Mouse (Mus musculus): Measurements from ENCODE around the gene Eif3l. TPM values are rescaled to one million over a fixed set of nuclear protein-coding genes. Genes with fewer than 3 reads are reported as not detected.
A peak's percentile ranks its signal among the peaks of the same experiment; 100 is the strongest.
"Not testable (repeated sequence)": the region's sequence is repeated elsewhere in the genome, so short reads cannot be mapped to it uniquely, and the experiment has no call there.

The Eif3l gene
- 100 to 1,000 TPM; 172 to 182 TPM for total RNA-seq (2021)
- long read RNA-seq, experiment 1, transcript Eif3l-201 (13 exons, 1,942 nt), result major isoform, 212 of 304 reads
- long read RNA-seq, experiment 1, partial matches to known transcripts, result 80 of 304 reads
- long read RNA-seq, experiment 1, other reads (novel, unspliced or antisense), result 12 of 304 reads
- long read RNA-seq, experiment 2, transcript Eif3l-201 (13 exons, 1,942 nt), result major isoform, 156 of 178 reads
- long read RNA-seq, experiment 2, partial matches to known transcripts, result 11 of 178 reads
- long read RNA-seq, experiment 2, other reads (novel, unspliced or antisense), result 10 of 178 reads

DNA sequence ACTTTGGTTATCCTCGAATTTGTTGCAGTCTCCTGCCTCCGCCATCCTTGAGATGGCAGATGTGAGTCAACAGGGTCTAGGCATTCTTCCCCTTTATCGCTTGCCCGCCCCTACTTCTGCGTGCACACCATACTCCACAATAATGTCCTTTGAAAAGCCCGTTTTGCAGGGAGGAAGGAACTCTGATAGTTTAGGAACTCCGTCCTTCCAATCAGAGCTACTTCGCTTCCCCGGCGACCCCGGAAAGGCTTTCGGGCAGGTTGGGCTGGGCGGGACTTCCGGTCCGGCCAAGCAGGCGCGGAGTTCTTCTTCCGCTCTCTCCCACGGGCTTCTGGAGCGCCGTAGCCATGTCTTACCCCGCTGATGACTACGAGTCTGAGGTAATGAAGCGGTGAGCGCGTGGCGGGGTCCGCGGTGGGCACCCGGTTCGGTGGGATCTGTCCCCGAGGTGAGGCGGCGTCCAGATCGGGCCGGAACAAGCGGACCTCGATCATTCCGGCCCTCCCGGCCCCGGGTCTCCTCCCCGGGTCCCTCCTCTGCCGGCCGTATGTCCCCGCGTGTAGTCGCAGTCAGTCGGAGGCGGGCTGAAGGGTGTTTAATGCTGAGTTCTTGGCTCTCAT lies at the start of gene Eif3l:
Gene Eif3l (plus strand): TSS at position 267 of the 620 bp plus-strand sequence.
- DNase-seq, result peak; percentile 94

DNA sequence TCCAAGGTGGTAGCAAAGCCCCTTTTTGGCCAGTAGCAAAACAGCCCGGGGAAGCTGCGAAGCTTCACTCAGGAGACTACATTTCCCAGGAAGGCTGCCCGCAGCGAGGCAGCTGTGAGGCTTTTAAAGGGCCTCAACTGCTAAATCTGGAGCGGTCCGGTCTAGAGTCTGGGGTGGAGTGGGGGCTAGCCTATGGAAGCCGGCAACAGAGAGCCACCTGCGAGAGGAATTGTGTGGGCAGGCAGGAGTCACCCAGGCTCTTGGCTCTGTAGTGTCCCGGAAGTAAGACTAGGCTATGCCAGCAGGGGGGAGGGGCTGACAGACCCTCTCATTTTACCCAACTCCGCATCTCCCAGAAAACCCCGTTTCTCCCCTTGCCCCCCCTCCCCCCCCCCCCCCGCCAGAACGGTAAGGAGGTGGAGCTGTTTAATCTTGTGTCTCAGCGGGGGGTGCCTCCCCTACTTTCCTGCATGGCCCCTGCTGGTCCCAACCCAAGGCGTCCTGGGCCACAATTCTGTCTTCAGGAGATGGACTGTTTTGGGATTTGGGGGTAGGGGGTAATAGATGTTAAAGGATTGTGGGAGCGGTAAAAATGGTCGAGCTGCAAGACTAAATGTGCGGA lies 49.2 kb upstream of the Eif3l start:
- no peak for DNase-seq

DNA sequence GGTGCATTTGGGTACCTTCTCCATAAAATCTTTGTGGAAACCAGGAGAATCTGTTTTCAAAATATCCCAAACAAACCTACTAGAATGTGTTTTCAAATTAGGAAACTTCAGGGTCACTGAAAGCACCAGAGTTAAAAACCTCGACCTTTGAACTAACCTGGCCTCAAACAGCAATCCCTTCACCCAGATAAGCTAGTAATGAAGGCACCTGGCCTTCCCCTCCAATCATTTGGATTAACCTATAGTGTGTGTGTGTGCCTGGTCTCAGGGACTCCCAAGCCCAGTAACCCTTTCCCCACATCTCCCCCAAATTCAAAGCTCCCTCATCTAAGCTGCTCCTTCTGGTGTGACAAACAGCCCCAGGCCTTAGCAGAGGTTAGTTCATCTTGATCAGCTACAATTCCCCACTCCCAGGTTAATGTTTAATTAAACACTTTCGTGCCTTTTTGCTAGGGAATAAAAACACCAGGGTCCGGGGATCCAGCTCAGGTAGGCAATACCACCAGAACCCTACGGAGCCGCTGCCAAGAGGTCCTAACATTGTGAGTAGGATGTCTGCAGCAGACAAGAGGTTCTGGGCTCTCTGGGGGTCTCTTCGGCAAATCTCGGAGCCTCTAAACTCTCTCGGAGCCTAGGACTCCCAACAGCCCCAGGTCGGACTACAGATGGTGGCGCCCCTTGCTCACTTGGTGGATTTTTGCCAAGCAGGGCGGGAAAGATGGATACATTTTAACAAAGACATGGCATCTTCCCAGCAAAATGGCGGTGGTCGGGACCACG lies 48.3 kb upstream of the Eif3l start:
- DNase-seq, result no peak

DNA sequence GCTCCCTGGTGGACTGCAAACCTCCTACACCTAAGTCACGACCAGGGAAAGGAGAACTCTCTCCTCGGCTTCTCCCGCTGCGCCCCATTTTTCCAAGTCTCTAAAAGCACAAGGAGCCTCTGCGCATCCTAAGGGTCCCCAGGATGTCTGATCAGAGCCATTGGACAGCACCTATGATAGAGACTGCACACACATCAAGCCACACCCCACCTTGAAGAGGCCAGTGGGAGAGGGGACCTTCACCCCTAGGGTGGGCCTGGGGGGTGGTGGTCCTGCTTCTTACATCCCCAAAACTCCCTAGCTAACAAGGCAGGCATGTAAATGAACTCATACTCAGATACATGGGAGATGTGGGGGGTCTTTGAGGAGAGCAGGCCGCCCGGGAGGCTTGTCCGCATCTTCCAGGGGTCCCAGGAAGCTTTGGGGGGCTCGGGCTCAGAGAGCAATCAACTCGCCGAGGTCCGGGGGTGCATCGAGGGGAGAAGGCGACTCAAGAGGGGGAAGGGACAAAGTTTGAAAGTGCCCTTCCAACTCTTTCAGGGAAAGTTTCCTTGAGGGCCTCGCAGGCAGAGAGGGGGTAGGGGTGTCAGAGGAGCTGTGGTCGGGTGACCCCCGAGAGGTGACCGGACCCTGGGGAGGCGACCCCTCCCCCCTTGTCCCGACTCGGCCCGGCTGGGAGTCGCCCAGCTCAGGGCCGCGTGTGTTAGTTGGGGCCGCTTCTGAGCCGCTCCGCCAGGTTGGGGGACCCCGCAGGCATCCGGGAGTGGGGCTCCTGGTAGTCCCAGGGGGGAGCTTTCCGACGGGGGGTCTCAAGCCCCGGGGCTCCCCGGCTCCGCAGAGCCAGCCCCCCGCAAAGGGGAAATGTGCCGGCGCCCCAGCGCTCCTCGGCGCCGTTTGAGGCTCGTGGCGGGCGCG lies 47.4 kb upstream of the Eif3l start:
- DNase-seq, result peak; percentile 67

DNA sequence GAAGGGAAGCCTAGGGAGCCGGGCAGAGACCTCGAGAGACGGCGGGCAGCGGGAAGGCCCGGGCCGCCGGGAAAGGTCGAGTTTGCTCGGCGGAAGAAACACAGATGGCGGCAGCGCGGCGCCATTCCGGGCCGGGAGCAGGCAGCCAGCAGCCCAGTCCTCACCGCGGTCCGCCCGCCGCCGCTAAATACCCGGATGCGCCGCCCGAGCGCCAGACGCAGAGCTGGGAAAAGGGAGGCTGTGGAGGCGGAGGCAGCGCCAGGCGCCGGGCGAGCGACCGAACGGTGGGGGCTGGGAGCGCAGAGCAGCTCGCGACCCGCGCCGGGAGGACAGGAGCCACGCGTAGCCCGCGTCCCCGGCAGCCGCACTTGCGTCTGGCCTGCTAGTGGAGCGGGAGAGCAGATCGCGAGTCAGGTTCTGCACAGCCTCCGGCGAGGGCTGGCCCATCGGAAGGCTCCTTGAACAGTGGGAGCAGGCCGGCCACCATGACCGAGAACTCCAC lies 46.7 kb upstream of the Eif3l start, which contains the start of gene H1f0:
Gene H1f0 (plus strand): TSS at position 214 of the 502 bp plus-strand sequence.
- DNase-seq, result peak; percentile 98

DNA sequence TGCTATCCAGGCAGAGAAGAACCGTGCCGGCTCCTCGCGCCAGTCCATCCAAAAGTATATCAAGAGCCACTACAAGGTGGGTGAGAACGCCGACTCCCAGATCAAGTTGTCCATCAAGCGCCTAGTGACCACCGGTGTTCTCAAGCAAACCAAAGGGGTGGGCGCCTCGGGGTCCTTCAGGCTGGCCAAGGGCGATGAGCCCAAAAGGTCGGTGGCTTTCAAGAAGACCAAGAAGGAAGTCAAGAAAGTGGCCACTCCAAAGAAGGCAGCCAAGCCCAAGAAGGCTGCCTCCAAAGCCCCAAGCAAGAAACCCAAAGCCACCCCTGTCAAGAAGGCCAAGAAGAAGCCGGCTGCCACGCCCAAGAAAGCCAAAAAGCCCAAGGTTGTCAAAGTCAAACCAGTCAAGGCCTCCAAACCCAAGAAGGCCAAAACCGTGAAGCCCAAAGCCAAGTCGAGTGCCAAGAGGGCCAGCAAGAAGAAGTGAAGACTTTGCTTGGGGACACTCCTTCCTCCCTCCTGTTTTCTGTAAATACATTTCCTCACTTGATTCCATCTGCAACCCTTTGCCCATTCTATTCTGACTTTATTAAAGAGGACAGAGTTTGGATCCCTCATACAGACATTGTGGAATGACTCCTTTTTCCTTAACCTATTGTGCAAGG lies 46.0 kb upstream of the Eif3l start:
- no peak for DNase-seq

DNA sequence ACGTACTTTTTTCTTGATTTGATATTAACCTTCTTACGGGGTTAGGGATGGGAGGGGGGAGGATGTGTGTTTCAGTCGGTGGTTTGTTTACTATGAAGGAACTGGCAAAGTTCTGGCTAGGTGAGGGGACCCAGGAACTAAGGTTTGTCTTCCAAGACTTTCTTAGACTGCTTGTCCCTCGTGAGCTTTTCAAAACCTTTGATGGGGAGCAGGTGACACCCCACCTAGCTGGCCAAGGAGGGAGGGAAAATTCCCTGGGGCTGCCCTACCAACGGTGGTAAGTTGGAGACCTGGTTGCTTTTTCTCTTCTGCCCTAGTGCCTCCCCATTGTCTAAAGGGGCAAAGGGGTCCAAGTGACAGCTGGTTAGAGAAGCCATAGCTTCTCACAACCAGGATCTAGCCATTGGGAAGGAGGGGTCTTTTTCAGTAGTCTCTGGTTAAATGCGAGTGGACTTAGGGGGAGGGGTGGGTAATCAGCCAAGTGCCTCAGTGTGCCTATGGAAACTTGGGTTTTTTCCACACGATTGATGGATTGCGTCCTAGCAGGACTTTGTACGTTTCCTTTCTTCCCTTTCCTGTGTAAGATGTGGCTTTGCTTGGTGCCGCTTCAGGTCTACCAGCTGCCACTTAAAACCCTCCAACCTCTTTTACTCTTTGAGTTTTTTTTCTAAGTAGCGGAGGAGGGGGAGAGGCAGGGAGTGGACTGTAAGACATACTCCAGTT lies 45.3 kb upstream of the Eif3l start:
- no peak for DNase-seq

DNA sequence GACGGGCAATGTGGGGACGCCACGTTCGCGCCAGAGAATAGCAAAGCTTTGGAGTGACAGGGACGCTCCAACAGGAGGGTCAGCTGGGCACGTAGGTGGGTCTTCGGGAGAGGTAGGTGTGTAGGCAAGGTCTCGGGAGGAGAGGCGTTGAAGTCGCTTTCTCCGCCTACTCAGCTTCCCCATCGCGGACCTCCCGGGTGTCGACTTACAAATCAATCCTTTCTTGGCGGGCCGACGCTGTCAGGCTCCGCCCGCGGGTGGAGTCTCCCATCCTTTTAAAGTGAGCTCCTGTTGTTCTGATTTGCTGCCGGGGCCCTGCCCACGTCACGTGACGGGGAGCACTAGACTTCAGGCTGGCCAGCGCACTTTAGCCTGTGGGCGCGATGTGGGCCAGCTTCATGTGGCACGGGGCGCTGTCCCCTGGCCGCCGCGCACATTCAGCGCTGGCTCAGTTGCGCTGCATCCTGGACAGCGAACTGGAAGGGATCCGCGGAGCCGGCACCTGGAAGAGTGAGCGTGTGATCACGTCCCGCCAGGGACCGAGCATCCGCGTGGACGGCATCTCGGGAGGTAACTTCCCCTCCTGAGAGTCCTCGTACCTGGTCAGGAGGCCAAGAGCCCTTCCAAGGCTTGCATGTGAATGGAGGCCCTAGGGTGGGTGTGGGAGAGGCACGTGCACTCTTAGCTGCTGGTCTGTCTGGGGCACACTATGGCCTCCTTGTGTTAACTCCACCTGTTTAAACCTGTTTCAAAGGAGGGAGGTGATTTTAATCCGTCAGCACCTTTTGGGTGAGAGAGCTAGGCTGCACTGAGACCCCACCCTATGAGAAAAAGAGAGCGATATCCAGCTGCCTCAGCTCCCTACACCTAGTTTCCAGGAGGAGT lies 44.2 kb upstream of the Eif3l start:
- peak; percentile 93 for DNase-seq

DNA sequence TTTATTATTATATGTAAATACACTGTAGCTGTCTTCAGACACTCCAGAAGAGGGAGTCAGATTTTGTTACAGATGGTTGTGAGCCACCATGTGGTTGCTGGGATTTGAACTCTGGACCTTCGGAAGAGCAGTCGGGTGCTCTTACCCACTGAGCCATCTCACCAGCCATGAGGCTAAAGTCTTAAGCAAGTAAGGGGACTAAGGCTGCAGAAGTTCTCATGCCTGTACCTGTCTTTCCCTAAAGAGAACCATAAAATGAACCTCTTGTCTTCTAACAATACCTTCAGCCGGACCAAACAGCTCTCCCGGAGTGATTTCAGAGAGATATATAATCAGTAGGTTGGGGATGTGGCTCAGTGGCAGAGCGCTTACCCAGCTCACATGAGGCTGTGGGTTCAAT lies 43.1 kb upstream of the Eif3l start:
- not testable (repeated sequence) for DNase-seq

DNA sequence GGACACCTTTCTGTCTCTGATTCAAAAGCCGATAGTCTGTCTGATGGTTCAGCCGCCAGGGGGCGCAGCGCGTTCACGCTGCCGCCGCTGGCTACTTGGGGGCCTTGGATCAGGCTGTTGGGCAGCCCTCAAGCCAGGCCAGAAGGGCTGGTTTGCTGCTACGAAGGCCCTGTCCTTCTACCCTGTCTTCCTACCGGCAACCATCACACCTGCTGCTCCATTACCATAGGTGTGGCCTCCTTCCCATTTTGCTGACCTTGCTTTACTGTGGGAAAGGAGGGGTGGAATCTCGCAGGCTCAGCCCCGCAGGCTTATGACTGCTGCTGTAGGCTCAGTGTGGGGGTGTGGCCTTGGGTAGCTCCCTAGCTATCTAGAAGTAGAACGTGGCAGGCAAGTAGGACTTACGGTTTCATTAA lies 37.1 kb upstream of the Eif3l start:
- peak; percentile 89 for DNase-seq

DNA sequence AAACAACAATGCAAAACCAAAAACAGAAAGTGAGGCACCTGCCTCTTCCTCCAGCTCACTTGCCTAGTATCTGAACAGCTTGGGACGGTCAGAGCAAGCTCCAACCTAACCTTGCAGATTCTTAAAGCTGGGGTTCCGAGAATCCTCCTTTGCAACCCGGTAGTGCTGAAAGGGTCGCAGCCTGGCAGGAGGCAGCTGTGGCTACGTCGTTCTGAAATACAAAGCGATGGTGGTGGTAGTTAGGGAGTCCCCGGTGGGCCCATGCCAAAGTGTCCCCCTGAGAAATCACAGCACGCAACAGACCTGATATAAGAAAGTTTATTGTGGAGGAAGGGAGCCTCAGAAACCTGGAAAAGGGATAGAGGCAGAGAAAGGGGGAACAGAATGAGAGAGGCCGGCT lies 36.6 kb upstream of the Eif3l start:
- DNase-seq, result no peak

DNA sequence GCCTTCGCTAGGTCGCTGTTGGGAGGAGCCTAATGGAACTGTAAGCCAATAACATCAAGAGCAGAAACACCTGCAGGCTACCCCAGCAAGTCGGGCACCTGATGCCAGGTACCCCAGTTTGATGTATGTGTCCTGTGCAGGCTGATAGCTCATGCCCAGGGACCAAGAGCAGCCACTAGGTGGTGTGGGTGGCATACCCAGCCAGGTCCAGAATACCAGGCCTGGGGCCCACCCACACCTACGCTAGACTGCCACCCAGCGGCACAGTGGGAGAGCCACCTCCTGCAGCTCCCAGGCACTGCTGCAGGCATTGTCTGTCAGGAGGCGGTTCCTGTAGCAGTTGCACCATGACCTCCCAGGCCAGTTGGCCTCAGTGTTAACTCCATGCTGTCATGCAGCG lies 36.1 kb upstream of the Eif3l start:
- peak; percentile 91 for DNase-seq

DNA sequence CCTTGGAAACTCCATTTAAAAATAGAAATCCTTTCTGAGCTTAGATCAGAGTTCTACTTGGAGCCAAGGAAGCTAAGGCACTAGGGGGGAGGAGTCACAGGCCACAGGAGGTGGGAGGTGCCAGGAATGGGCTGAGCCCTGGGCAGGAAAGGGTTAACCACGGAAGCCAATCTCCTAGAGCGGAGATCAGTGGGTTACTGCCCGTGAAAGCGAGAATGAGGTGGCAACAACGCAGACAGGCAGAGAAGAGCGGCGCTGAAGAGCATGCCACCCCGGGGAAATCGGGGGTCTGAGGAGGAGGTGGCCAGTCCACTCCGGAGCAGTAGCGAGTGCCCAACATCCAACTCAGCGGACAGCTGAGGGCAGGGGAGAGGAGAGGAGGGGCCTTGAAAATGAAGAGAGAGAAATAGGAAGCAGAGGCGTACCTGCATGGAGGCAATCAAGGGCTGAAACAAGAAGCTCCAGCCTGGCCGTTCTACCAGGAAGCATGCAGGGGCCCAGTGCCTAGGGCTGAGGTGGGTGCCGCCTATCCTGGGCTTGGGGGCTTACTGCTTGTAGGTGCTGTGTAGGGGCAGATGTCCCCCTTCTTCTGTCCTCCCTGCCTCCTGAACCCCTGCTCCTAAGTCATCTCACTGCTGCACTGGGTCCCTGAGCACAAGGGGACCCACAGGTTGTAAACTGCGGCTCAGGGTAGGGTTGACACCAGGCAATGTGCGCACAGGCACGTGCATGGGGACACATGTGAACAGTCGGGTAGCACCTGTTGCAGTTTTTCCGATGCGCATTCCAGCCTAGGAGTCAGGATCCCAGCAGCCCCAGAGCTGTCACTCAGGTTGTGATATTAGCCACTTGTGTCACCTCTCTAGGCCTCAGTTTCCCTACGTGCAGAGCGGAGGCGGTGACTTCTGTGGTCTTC lies 34.2 kb upstream of the Eif3l start:
- DNase-seq, result peak; percentile 37

DNA sequence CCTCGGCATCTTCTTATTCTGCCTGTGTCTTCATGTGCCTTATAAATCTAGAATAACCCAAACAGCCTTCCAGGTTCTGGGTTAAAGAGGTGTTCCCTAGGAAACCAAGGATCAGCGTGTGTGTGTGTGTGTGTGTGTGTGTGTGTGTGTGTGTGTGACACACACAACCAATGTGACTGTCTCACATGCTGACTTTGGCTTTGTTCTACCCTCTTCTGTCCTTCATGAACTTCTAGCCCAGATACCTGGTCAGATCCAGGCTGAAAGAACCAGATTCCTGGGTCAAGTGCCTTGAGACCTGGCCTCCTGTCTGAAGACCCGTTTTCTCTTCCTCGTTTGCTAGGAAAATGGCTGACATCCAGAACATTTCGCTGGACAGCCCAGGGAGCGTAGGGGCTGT lies 33.4 kb upstream of the Eif3l start, which contains the start of gene Galr3:
Gene Galr3 (plus strand): TSS at position 301 of the 400 bp plus-strand sequence.
- DNase-seq, result no peak

DNA sequence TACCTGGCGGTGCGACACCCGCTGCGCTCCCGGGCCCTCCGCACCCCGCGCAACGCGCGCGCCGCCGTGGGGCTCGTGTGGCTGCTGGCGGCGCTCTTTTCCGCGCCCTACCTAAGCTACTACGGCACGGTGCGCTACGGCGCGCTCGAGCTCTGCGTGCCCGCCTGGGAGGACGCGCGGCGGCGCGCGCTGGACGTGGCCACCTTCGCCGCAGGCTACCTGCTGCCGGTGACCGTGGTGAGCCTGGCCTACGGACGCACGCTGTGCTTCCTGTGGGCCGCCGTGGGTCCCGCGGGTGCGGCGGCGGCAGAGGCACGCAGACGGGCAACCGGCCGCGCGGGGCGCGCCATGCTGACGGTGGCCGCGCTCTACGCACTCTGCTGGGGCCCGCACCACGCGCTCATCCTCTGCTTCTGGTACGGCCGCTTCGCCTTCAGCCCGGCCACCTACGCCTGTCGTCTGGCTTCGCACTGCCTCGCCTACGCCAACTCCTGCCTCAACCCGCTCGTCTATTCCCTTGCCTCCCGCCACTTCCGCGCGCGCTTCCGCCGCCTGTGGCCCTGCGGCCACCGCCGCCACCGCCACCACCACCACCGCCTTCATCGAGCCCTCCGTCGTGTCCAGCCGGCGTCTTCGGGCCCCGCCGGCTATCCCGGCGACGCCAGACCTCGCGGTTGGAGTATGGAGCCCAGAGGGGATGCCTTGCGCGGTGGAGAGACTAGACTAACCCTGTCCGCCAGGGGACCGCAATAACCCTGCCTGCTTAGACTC lies 32.1 kb upstream of the Eif3l start:
- peak; percentile 37 for DNase-seq

DNA sequence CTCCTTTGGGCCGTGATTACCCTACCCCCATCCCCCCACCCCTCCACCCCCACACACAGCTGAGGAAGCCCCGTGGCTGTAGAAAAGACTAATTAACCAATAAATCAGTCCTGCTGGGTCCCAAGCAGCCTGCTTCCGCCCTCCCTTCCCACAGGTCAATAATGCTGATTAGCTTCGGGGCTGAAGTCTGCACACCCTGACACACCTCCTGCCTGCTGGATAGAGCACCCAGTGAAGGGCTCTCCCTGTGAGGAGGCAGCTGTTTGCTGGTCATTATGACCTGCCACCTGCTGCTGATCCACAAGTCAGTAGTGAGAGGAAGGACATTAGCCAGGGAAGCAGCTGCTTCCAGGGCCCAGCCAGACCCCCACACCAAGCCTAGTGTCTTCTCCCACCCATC lies 30.1 kb upstream of the Eif3l start:
- no peak for DNase-seq

DNA sequence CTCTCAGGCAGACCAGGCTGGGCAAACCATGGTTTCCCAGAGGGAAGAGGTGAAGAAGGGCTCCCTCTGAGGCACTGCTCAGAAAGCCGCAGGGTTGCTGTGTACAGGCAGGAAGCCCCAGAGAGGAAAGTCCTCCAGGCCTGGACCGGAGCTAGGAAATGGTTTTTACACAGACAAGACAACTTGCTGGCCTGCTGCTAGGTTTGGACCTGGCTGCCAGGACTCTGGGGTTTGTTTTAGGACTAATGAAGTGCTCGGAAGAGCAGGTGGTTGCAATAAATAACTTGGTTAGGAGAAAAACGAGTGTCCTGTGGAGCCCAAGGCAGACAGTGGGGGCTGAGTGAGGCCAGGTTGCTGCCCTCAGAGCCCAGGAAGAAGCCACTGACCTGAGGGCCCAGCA lies 26.8 kb upstream of the Eif3l start:
- DNase-seq, result no peak
